Mouse (Mus musculus) heart, embryonic 12.5 days (tissue): ENCODE measurements around the gene Iqsec1. TPM values are rescaled to one million over a fixed set of nuclear protein-coding genes. Genes with fewer than 3 reads are reported as not detected.
A peak's percentile ranks its signal among the peaks of the same experiment; 100 is the strongest.

Source experiments
- ATAC-seq: fragments of 200-750 bp; cut with Nextera tagmentation; 2 replicates; pipeline ENCODE4 v1.8.0; 2017; ENCODE audit warnings: moderate TSS enrichment, moderate library complexity; ENCODE audit not compliant: insufficient number of reproducible peaks, low FRiP score
- H3K27ac ChIP-seq: fragments of 300-500 bp; sonication (generic); 2 replicates; pipeline ENCODE4 v1.5.1; 2016; ENCODE audit warnings: mild to moderate bottlenecking, moderate library complexity; ENCODE audit not compliant: poor library complexity, severe bottlenecking
- H3K27me3 ChIP-seq: fragments of 300-500 bp; sonication (generic); replicated peaks from 2 replicates; pipeline ENCODE4 v1.6.1; 2016; ENCODE audit warnings: mild to moderate bottlenecking, moderate library complexity
- H3K36me3 ChIP-seq: fragments of 300-500 bp; sonication (generic); 2 replicates; pipeline ENCODE4 v1.6.1; 2016; ENCODE audit warnings: mild to moderate bottlenecking, moderate library complexity
- H3K4me1 ChIP-seq: fragments of 300-500 bp; sonication (generic); replicated peaks from 2 replicates; pipeline ENCODE4 v1.6.1; 2016; ENCODE audit warnings: mild to moderate bottlenecking
- H3K4me2 ChIP-seq: fragments of 300-500 bp; sonication (generic); 2 replicates; pipeline ENCODE4 v1.6.1; 2016; ENCODE audit warnings: mild to moderate bottlenecking, moderate library complexity
- H3K4me3 ChIP-seq: fragments of 300-500 bp; sonication (generic); 2 replicates; pipeline ENCODE4 v1.5.1; 2016; ENCODE audit warnings: mild to moderate bottlenecking
- H3K9ac ChIP-seq: fragments of 300-500 bp; sonication (generic); 2 replicates; pipeline ENCODE4 v1.6.1; 2016; ENCODE audit warnings: mild to moderate bottlenecking, moderate library complexity
- H3K9me3 ChIP-seq: fragments of 300-500 bp; sonication (generic); replicated peaks from 2 replicates; pipeline ENCODE4 v1.6.1; 2016; ENCODE audit warnings: mild to moderate bottlenecking, moderate library complexity
- WGBS: fragments of 180-500 bp; shearing (Covaris S2); methylation state at CpG from one replicate; pipeline ENCODE4 v1.1.7; 2016; 5-methylcytosine and 5-hydroxymethylcytosine counted together
- polyA plus RNA-seq: library from polyadenylated mRNA; unstranded; fragments of >200 nt; fragmentation: Nextera tagmentation; extraction: Ambion mirVana; gene quantifications from 2 replicates; pipeline ENCODE4 v1.2.1, GENCODE M21; 2016

Iqsec1 gene
- polyA plus RNA-seq, 1 experiment from 2014 or later = 20.8 TPM

GRCm38 (mm10) chr6:90688742-90689141 lies 299.7 kb downstream of the Iqsec1 start:
- peak overlapping the region; percentile 21; the same call in 1 of the 2 replicates for H3K9ac ChIP-seq
- peak overlapping the region; percentile 89 for H3K27ac ChIP-seq
- peaks cover 62% of the 10 kb centered on the region for H3K4me1 ChIP-seq
- 0 out of 2 replicates have a peak, but pooled peaks have one; percentile 34 for ATAC-seq
- H3K4me3 ChIP-seq = no peak overlapping the region
- peaks cover 64% of the 10 kb centered on the region for H3K36me3 ChIP-seq
- no peaks in the 10 kb centered on the region for H3K9me3 ChIP-seq
- peak overlapping the region; percentile 34 for H3K4me2 ChIP-seq
- WGBS = 25% methylated on average over 3 of the region's 3 CpGs
- H3K27me3 ChIP-seq = no peaks in the 10 kb centered on the region

- 0 out of 2 replicates have a peak overlapping the region, but pooled peaks have one; percentile 21 for H3K9ac ChIP-seq
Measured at GRCm38 (mm10) chr6:90688003-90688402, 300.5 kb downstream of the Iqsec1 start.

GRCm38 (mm10) chr6:90686812-90687211 lies 301.7 kb downstream of the Iqsec1 start:
- Histone ChIP-seq H3K36me3 (peaks cover 61% of the 10 kb centered on the region), H3K4me2 (no peak overlapping the region), H3K9me3 (no peaks in the 10 kb centered on the region), H3K27ac (no peak overlapping the region), H3K9ac (no peak overlapping the region), H3K4me1 (peaks cover 81% of the 10 kb centered on the region), H3K27me3 (no peaks in the 10 kb centered on the region), H3K4me3 (no peak overlapping the region)
- no peak for ATAC-seq
- WGBS = 84% methylated on average over 1 of the region's 1 CpGs

More at GRCm38 (mm10) chr6:90688003-90688402, 300.5 kb downstream of the Iqsec1 start:
- no peak for ATAC-seq
- Histone ChIP-seq H3K36me3 (peaks cover 66% of the 10 kb centered on the region), H3K4me1 (peaks cover 69% of the 10 kb centered on the region), H3K27ac (peak overlapping the region; percentile 89), H3K4me2 (no peak overlapping the region), H3K9me3 (no peaks in the 10 kb centered on the region), H3K4me3 (no peak overlapping the region), H3K27me3 (no peaks in the 10 kb centered on the region)
- 96% methylated on average over 6 of the region's 6 CpGs for WGBS

GRCm38 (mm10) chr6:90683831-90684532 lies 304.5 kb downstream of the Iqsec1 start:
- Histone ChIP-seq H3K27ac (0 out of 2 replicates have a peak overlapping the region, but pooled peaks have one; percentile 1), H3K4me1 (peaks cover 85% of the 10 kb centered on the region), H3K9me3 (no peaks in the 10 kb centered on the region)

GRCm38 (mm10) chr6:90680401-90680800 lies 308.1 kb downstream of the Iqsec1 start:
- Histone ChIP-seq H3K27me3 (no peaks in the 10 kb centered on the region), H3K4me3 (no peak overlapping the region), H3K9ac (no peak overlapping the region), H3K36me3 (peaks cover 67% of the 10 kb centered on the region), H3K4me2 (no peak overlapping the region), H3K9me3 (no peaks in the 10 kb centered on the region), H3K27ac (no peak overlapping the region), H3K4me1 (peaks cover 58% of the 10 kb centered on the region)
- ATAC-seq = no peak
- WGBS = 83% methylated on average over 12 of the region's 12 CpGs

More at GRCm38 (mm10) chr6:90683831-90684532, 304.5 kb downstream of the Iqsec1 start:
- no peak overlapping the region for H3K9ac ChIP-seq
- no peak for ATAC-seq
- H3K4me3 ChIP-seq = no peak overlapping the region
- no peak overlapping the region for H3K4me2 ChIP-seq
- H3K36me3 ChIP-seq = peaks cover 48% of the 10 kb centered on the region
- 82% methylated on average over 3 of the region's 3 CpGs for WGBS
- H3K27me3 ChIP-seq = no peaks in the 10 kb centered on the region

GRCm38 (mm10) chr6:90678759-90679158 lies 309.7 kb downstream of the Iqsec1 start:
- H3K4me3 ChIP-seq = no peak overlapping the region
- H3K9me3 ChIP-seq = no peaks in the 10 kb centered on the region
- H3K9ac ChIP-seq = no peak overlapping the region
- WGBS = 63% methylated on average over 4 of the region's 4 CpGs
- H3K4me1 ChIP-seq = peaks cover 42% of the 10 kb centered on the region
- H3K27ac ChIP-seq = peak overlapping the region; percentile 48
- peak; percentile 60 for ATAC-seq
- H3K27me3 ChIP-seq = no peaks in the 10 kb centered on the region
- H3K36me3 ChIP-seq = peaks cover 78% of the 10 kb centered on the region
- no peak overlapping the region for H3K4me2 ChIP-seq

- peaks cover 100% of the 10 kb centered on the region for H3K36me3 ChIP-seq
- H3K4me1 ChIP-seq = no peaks in the 10 kb centered on the region
- H3K9ac ChIP-seq = no peak overlapping the region
- H3K27ac ChIP-seq = no peak overlapping the region
- no peaks in the 10 kb centered on the region for H3K27me3 ChIP-seq
- ATAC-seq = no peak
- no peak overlapping the region for H3K4me2 ChIP-seq
- H3K9me3 ChIP-seq = no peaks in the 10 kb centered on the region
- no peak overlapping the region for H3K4me3 ChIP-seq
- WGBS = 86% methylated on average over 9 of the region's 9 CpGs
Measured at GRCm38 (mm10) chr6:90668693-90669092, 319.8 kb downstream of the Iqsec1 start.

GRCm38 (mm10) chr6:90663736-90664135 lies 324.7 kb downstream of the Iqsec1 start:
- H3K4me2 ChIP-seq = no peak overlapping the region
- no peaks in the 10 kb centered on the region for H3K9me3 ChIP-seq
- H3K36me3 ChIP-seq = peaks cover 84% of the 10 kb centered on the region
- H3K27ac ChIP-seq = peak overlapping the region; percentile 16; the same call in 1 of the 2 replicates
- no peaks in the 10 kb centered on the region for H3K27me3 ChIP-seq
- no peak for ATAC-seq
- H3K4me1 ChIP-seq = peaks cover 34% of the 10 kb centered on the region
- H3K9ac ChIP-seq = no peak overlapping the region
- H3K4me3 ChIP-seq = no peak overlapping the region
- 86% methylated on average over 11 of the region's 11 CpGs for WGBS

GRCm38 (mm10) chr6:90662148-90662547 lies 326.3 kb downstream of the Iqsec1 start:
- Histone ChIP-seq H3K4me3 (no peak overlapping the region), H3K27ac (no peak overlapping the region), H3K27me3 (no peaks in the 10 kb centered on the region), H3K9ac (no peak overlapping the region), H3K36me3 (peaks cover 68% of the 10 kb centered on the region), H3K4me2 (no peak overlapping the region), H3K4me1 (peaks cover 36% of the 10 kb centered on the region), H3K9me3 (no peaks in the 10 kb centered on the region)
- ATAC-seq = 0 out of 2 replicates have a peak, but pooled peaks have one; percentile 5
- WGBS = 92% methylated on average over 5 of the region's 5 CpGs

GRCm38 (mm10) chr6:90661029-90661399 lies 327.5 kb downstream of the Iqsec1 start:
- no peak overlapping the region for H3K4me3 ChIP-seq
- peak overlapping the region; percentile 56 for H3K27ac ChIP-seq
- ATAC-seq = no peak
- 84% methylated on average over 11 of the region's 11 CpGs for WGBS
- peaks cover 56% of the 10 kb centered on the region for H3K36me3 ChIP-seq
- H3K4me1 ChIP-seq = peaks cover 36% of the 10 kb centered on the region
- no peak overlapping the region for H3K9ac ChIP-seq
- H3K4me2 ChIP-seq = no peak overlapping the region
- H3K27me3 ChIP-seq = no peaks in the 10 kb centered on the region
- H3K9me3 ChIP-seq = no peaks in the 10 kb centered on the region

GRCm38 (mm10) chr6:90660398-90661028 lies 328.0 kb downstream of the Iqsec1 start:
- Histone ChIP-seq H3K27ac (peak overlapping the region; percentile 56), H3K9ac (no peak overlapping the region), H3K36me3 (peaks cover 51% of the 10 kb centered on the region), H3K27me3 (no peaks in the 10 kb centered on the region), H3K4me1 (peaks cover 36% of the 10 kb centered on the region), H3K9me3 (no peaks in the 10 kb centered on the region), H3K4me3 (no peak overlapping the region), H3K4me2 (no peak overlapping the region)
- WGBS = 77% methylated on average over 20 of the region's 20 CpGs
- ATAC-seq = no peak
